Comparison of ENCODE assay signal across 9 mouse cellular contexts in genomic region chr14:26969164-26969563, GRCm38 (mm10). TPM values are rescaled to one million over a fixed set of nuclear protein-coding genes. Genes with fewer than 3 reads are reported as not detected.
A peak's percentile ranks its signal among the peaks of the same experiment; 100 is the strongest.
DNase-seq lines count a peak whose midpoint lies in the region; ATAC-seq and TF ChIP-seq lines count a peak whose summit lies in the region.
"Had no signal": no experiment of that assay in that cellular context is flagged by ENCODE, and none has a peak within 500 bp of the region (broad histone marks: within the 10 kb centered on the region; RNA-seq: fewer than 3 reads in every experiment).

No protein-coding gene starts in this region.

- no peak for TF ChIP-seq CTCF in cerebellum, adult 2 months (IDR thresholded peaks at IDR 0.05; ENCODE audit: borderline replicate concordance, insufficient read depth, low read depth, low read length)
- no peak for TF ChIP-seq CTCF in liver, embryonic 14.5 days (IDR thresholded peaks at IDR 0.05; ENCODE audit: low read depth)

- H3K27ac ChIP-seq in cerebellum, adult 2 months (ENCODE audit: insufficient read depth, low read length), result no peak overlapping the region
- H3K27ac ChIP-seq in liver, embryonic 14.5 days, result no peak overlapping the region

- no peak for TF ChIP-seq EP300 in liver, embryonic 14.5 days (IDR thresholded peaks at IDR 0.05; ENCODE audit: low read depth)

- H3K27me3 ChIP-seq in cerebellum, adult 2 months (ENCODE audit: control insufficient read depth, insufficient read depth, low read length), result no peaks in the 10 kb centered on the region
- no peaks in the 10 kb centered on the region for H3K27me3 ChIP-seq in megakaryocyte, embryonic 14.5 days (replicated peaks)
- no peaks in the 10 kb centered on the region; the same call in 1 of the 2 replicates for H3K27me3 ChIP-seq in liver, embryonic 14.5 days (ENCODE audit: control insufficient read depth, insufficient read depth, low read length)

- H3K4me2 ChIP-seq in liver, embryonic 14.5 days (ENCODE audit: low read depth), result peak overlapping the region; percentile 98

- H3K4me1 ChIP-seq in cerebellum, adult 2 months (ENCODE audit: control insufficient read depth, insufficient read depth, low read length), result peaks cover 3% of the 10 kb centered on the region; the same call in 1 of the 2 replicates
- H3K4me1 ChIP-seq in megakaryocyte, embryonic 14.5 days, result peaks cover 39% of the 10 kb centered on the region
- H3K4me1 ChIP-seq in liver, embryonic 14.5 days (replicated peaks; ENCODE audit: control insufficient read depth in 2 of 2, insufficient read depth in 2 of 2, low read length in 1 of 2), result peaks cover 0 to 6% of the 10 kb centered on the region in 2 experiments; a peak in 2 of 4 replicates

- H3K9me3 ChIP-seq in megakaryocyte, embryonic 14.5 days, result no peaks in the 10 kb centered on the region
- no peaks in the 10 kb centered on the region for H3K9me3 ChIP-seq in liver, embryonic 14.5 days (ENCODE audit: control insufficient read depth, low read length)

- no peak for ATAC-seq in megakaryocyte, adult 5-6 weeks (ENCODE audit: poor library complexity, severe bottlenecking)
- no peak for ATAC-seq in liver, embryonic 14.5 days (ENCODE audit: insufficient read depth)

- 55% methylated on average over 3 of the region's 3 CpGs for WGBS in cerebellum, adult 2 months
- 41% methylated on average over 3 of the region's 3 CpGs for WGBS in liver, embryonic 14.5 days (ENCODE audit: insufficient replicate concordance)

- H3K4me3 ChIP-seq in cerebellum, adult 2 months (replicated peaks; ENCODE audit: insufficient read depth, low read depth, low read length), result peak overlapping the region; percentile 89
- peak overlapping the region; percentile 94 for H3K4me3 ChIP-seq in megakaryocyte, embryonic 14.5 days (replicated peaks)
- H3K4me3 ChIP-seq in liver, embryonic 14.5 days (ENCODE audit: insufficient read depth in 1 of 2, low read depth in 2 of 2, low read length in 2 of 2), result peak overlapping the region in 1 of 2 experiments; percentile 83; a peak in 2 of 4 replicates

- peaks cover 8% of the 10 kb centered on the region for H3K36me3 ChIP-seq in megakaryocyte, embryonic 14.5 days (replicated peaks; ENCODE audit: low read length)
- H3K36me3 ChIP-seq in liver, embryonic 14.5 days (replicated peaks; ENCODE audit: control insufficient read depth, insufficient read depth, low read depth), result no peaks in the 10 kb centered on the region

- TF ChIP-seq POLR2A in cerebellum, adult 2 months (IDR thresholded peaks at IDR 0.05; ENCODE audit: borderline replicate concordance, insufficient read depth, low read length), result no peak

- DNase-seq in cerebellum, adult 2 months, result no peak
- no peak for DNase-seq in cerebellum, adult 8-10 months
- DNase-seq in liver, embryonic 14.5 days (ENCODE audit: low read depth in 3 of 3, low spot score in 3 of 3), result no peak
- no peak for DNase-seq in adrenal gland, postnatal 36 days
- DNase-seq in frontal cortex, postnatal 10 days (ENCODE audit: low spot score in 2 of 2), result no peak
- no peak for DNase-seq in adrenal gland, postnatal 14 days

- H3K9ac ChIP-seq in liver, embryonic 14.5 days (replicated peaks), result peak overlapping the region; percentile 71; the same call in 1 of the 2 replicates

RNA-seq across cellular contexts. Expression of gene Appl1, which starts 1.9 kb away (rescaled TPM):
- polyA plus RNA-seq in cerebellum, adult 2 months (2012; rRNA removed), result 28.4 and 31.3 TPM in 2 replicates
- polyA plus RNA-seq in megakaryocyte, embryonic 14.5 days (2012; ENCODE audit: insufficient read depth, low replicate concordance), result 0.86 TPM in 1 of 2 replicates, not detected in the other
- 19.9 and 23.8 TPM in 2 replicates for total RNA-seq in megakaryocyte, adult 5-6 weeks (2015)
- total RNA-seq in megakaryocyte, adult 5-6 weeks (2017), result 30.8 and 38.9 TPM in 2 replicates
- 1.4 and 2.1 TPM in 2 replicates for polyA plus RNA-seq in liver, embryonic 14.5 days (2012; rRNA removed)
- 5.4 and 6.2 TPM in 2 replicates for polyA plus RNA-seq in liver, embryonic 14.5 days (2014; fragmentation: Nextera tagmentation; extraction: Ambion mirVana)
- total RNA-seq in adrenal gland, postnatal 36 days (2021), result 10 to 100 TPM; 39.3 to 44.3 TPM
- 29.7 and 31.5 TPM in 2 replicates for total RNA-seq in adrenal gland, postnatal 14 days (2021)

RNA-seq across cellular contexts. Expression of gene Hesx1, which starts 25.1 kb away (rescaled TPM):
- not detected in 2 replicates for polyA plus RNA-seq in cerebellum, adult 2 months (2012; rRNA removed)
- 0.16 TPM in 1 of 2 replicates, not detected in the other for polyA plus RNA-seq in megakaryocyte, embryonic 14.5 days (2012; ENCODE audit: insufficient read depth, low replicate concordance)
- total RNA-seq in megakaryocyte, adult 5-6 weeks (2015), result 0.11 and 0.78 TPM in 2 replicates
- 1.6 TPM in 1 of 2 replicates, not detected in the other for total RNA-seq in megakaryocyte, adult 5-6 weeks (2017)
- 4.0 and 6.9 TPM in 2 replicates for polyA plus RNA-seq in liver, embryonic 14.5 days (2012; rRNA removed)
- polyA plus RNA-seq in liver, embryonic 14.5 days (2014; fragmentation: Nextera tagmentation; extraction: Ambion mirVana), result 8.0 and 11.0 TPM in 2 replicates
- total RNA-seq in adrenal gland, postnatal 36 days (2021), result not detected
- not detected in 2 replicates for total RNA-seq in adrenal gland, postnatal 14 days (2021)
- total RNA-seq: left cerebral cortex, postnatal 10 days had no signal
